Mouse (Mus musculus): Measurements from ENCODE around the gene Il22ra1.

Il22ra1 gene

GRCm38 (mm10) chr4:135733901-135734300 is 5.9 kb downstream of the Il22ra1 start:
- no peak for DNase-seq (ENCODE audit: low read depth, low spot score)

GRCm38 (mm10) chr4:135736903-135737302 is 8.9 kb downstream of the Il22ra1 start:
- no peak for DNase-seq (ENCODE audit: low read depth, low spot score)

- DNase-seq (ENCODE audit: low read depth, low spot score), result peak; percentile 89
Measured at GRCm38 (mm10) chr4:135738237-135738636, 10.3 kb downstream of the Il22ra1 start.

GRCm38 (mm10) chr4:135739148-135739547 is 11.2 kb downstream of the Il22ra1 start:
- DNase-seq (ENCODE audit: low read depth, low spot score), result peak; percentile 71

GRCm38 (mm10) chr4:135739672-135740071 is 11.7 kb downstream of the Il22ra1 start:
- peak; percentile 39 for DNase-seq (ENCODE audit: low read depth, low spot score)

GRCm38 (mm10) chr4:135743520-135743919 is 15.5 kb downstream of the Il22ra1 start:
- no peak for DNase-seq (ENCODE audit: low read depth, low spot score)

- DNase-seq (ENCODE audit: low read depth, low spot score), result no peak
Measured at GRCm38 (mm10) chr4:135744726-135745448, 16.9 kb downstream of the Il22ra1 start.

- DNase-seq (ENCODE audit: low read depth, low spot score), result no peak
Measured at GRCm38 (mm10) chr4:135745613-135746012, 17.6 kb downstream of the Il22ra1 start.

- DNase-seq (ENCODE audit: low read depth, low spot score), result peak; percentile 14
Measured at GRCm38 (mm10) chr4:135750896-135751295, 22.9 kb downstream of the Il22ra1 start.

- DNase-seq (ENCODE audit: low read depth, low spot score), result no peak
Measured at GRCm38 (mm10) chr4:135752106-135752778, 24.3 kb downstream of the Il22ra1 start.

GRCm38 (mm10) chr4:135752779-135753164 is 24.8 kb downstream of the Il22ra1 start:
- no peak for DNase-seq (ENCODE audit: low read depth, low spot score)

- peak; percentile 50 for DNase-seq (ENCODE audit: low read depth, low spot score)
Measured at GRCm38 (mm10) chr4:135758331-135758730, 30.4 kb downstream of the Il22ra1 start.

- no peak for DNase-seq (ENCODE audit: low read depth, low spot score)
Measured at GRCm38 (mm10) chr4:135758825-135759224, 30.9 kb downstream of the Il22ra1 start.

- DNase-seq (ENCODE audit: low read depth, low spot score), result no peak
Measured at GRCm38 (mm10) chr4:135759356-135759976, 31.5 kb downstream of the Il22ra1 start, which contains the start of gene Myom3. Myom3 (plus strand) TSS chr4:135759715.

GRCm38 (mm10) chr4:135761048-135761447 is 33.1 kb downstream of the Il22ra1 start:
- DNase-seq (ENCODE audit: low read depth, low spot score), result no peak

GRCm38 (mm10) chr4:135761569-135761968 is 33.6 kb downstream of the Il22ra1 start:
- DNase-seq (ENCODE audit: low read depth, low spot score), result no peak

- DNase-seq (ENCODE audit: low read depth, low spot score), result peak; percentile 80
Measured at GRCm38 (mm10) chr4:135762251-135762906, 34.4 kb downstream of the Il22ra1 start.

- DNase-seq (ENCODE audit: low read depth, low spot score), result no peak
Measured at GRCm38 (mm10) chr4:135764700-135765099, 36.7 kb downstream of the Il22ra1 start.

- DNase-seq (ENCODE audit: low read depth, low spot score), result no peak
Measured at GRCm38 (mm10) chr4:135765707-135766106, 37.7 kb downstream of the Il22ra1 start.

- DNase-seq (ENCODE audit: low read depth, low spot score), result no peak
Measured at GRCm38 (mm10) chr4:135766976-135767375, 39.0 kb downstream of the Il22ra1 start.

- DNase-seq (ENCODE audit: low read depth, low spot score), result peak; percentile 67
Measured at GRCm38 (mm10) chr4:135768572-135769526, 40.9 kb downstream of the Il22ra1 start.

All from A20 (cell line).